Mouse (Mus musculus): Measurements from ENCODE around the gene Mapk10.
"Not testable (repeated sequence)": the region's sequence is repeated elsewhere in the genome, so short reads cannot be mapped to it uniquely, and the experiment has no call there.

Mapk10 gene

GRCm38 (mm10) chr5:102874605-102875298, 336.4 kb downstream of the Mapk10 start:
- in situ Hi-C loops (cut with MboI, MseI), result no loop called here

GRCm38 (mm10) chr5:102872996-102873395, 338.1 kb downstream of the Mapk10 start:
- in situ Hi-C loops (cut with MboI, MseI), result not testable (repeated sequence)

GRCm38 (mm10) chr5:102868196-102868595, 342.9 kb downstream of the Mapk10 start:
- in situ Hi-C loops (cut with MboI, MseI), result no loop called here

- in situ Hi-C loops (cut with MboI, MseI), result no loop called here
These were observed 351.4 kb downstream of the Mapk10 start for GRCm38 (mm10) chr5:102859749-102860148.

GRCm38 (mm10) chr5:102858047-102858446, 353.1 kb downstream of the Mapk10 start:
- in situ Hi-C loops (cut with MboI, MseI), result no loop called here

Data from T-helper 1 cell (primary cell).